Mouse (Mus musculus) hindbrain, embryonic 16.5 days (tissue): ENCODE measurements around the gene Astl. TPM values are rescaled to one million over a fixed set of nuclear protein-coding genes. Genes with fewer than 3 reads are reported as not detected.

Experiments used
- ATAC-seq: fragments of 200-750 bp; cut with Nextera tagmentation; 2 replicates; pipeline ENCODE4 v1.8.0; 2017; ENCODE audit warnings: moderate TSS enrichment, moderate library complexity
- H3K27ac ChIP-seq: fragments of 300-500 bp; sonication (generic); 2 replicates; pipeline ENCODE4 v1.5.1; 2014; ENCODE audit warnings: low read depth, mild to moderate bottlenecking, control low read depth, low read length, moderate library complexity
- H3K27me3 ChIP-seq: fragments of 300-500 bp; sonication (generic); replicated peaks from 2 replicates; pipeline ENCODE4 v1.6.1; 2014; ENCODE audit warnings: low read length; ENCODE audit not compliant: control insufficient read depth, insufficient read depth
- H3K36me3 ChIP-seq: fragments of 300-500 bp; sonication (generic); 2 replicates; pipeline ENCODE4 v1.6.1; 2014; ENCODE audit warnings: mild to moderate bottlenecking, low read length, moderate library complexity, mixed read lengths; ENCODE audit not compliant: control insufficient read depth, insufficient read depth
- H3K4me1 ChIP-seq: fragments of 300-500 bp; sonication (generic); 2 replicates; pipeline ENCODE4 v1.6.1; 2014; ENCODE audit warnings: low read depth, low read length; ENCODE audit not compliant: control insufficient read depth, insufficient read depth
- H3K4me2 ChIP-seq: fragments of 300-500 bp; sonication (generic); 2 replicates; pipeline ENCODE4 v1.6.1; 2014; ENCODE audit warnings: mild to moderate bottlenecking, low read length, control low read depth, moderate library complexity
- H3K4me3 ChIP-seq: fragments of 300-500 bp; sonication (generic); 2 replicates; pipeline ENCODE4 v1.5.1; 2014; ENCODE audit warnings: mild to moderate bottlenecking, low read length, control low read depth, moderate library complexity
- H3K9ac ChIP-seq: fragments of 300-500 bp; sonication (generic); 2 replicates; pipeline ENCODE4 v1.6.1; 2014; ENCODE audit warnings: low read depth, mild to moderate bottlenecking, control low read depth, low read length, moderate library complexity
- H3K9me3 ChIP-seq: fragments of 300-500 bp; sonication (generic); 2 replicates; pipeline ENCODE4 v1.6.1; 2014; ENCODE audit warnings: mild to moderate bottlenecking, low read length, moderate library complexity; ENCODE audit not compliant: control insufficient read depth
- WGBS: fragments of 180-500 bp; shearing (Covaris S2); extraction: QIAGEN DNeasy Blood & Tissue Kit; methylation state at CpG from one replicate; pipeline ENCODE4 v1.1.7; 2014; 5-methylcytosine and 5-hydroxymethylcytosine counted together
- polyA plus RNA-seq: library from polyadenylated mRNA; unstranded; fragments of >200 nt; fragmentation: Nextera tagmentation; extraction: Ambion mirVana; gene quantifications from 2 replicates; pipeline ENCODE4 v1.2.1, GENCODE M21; 2015

Gene Astl
- polyA plus RNA-seq, 1 experiment from 2014 or later: not detected

DNA sequence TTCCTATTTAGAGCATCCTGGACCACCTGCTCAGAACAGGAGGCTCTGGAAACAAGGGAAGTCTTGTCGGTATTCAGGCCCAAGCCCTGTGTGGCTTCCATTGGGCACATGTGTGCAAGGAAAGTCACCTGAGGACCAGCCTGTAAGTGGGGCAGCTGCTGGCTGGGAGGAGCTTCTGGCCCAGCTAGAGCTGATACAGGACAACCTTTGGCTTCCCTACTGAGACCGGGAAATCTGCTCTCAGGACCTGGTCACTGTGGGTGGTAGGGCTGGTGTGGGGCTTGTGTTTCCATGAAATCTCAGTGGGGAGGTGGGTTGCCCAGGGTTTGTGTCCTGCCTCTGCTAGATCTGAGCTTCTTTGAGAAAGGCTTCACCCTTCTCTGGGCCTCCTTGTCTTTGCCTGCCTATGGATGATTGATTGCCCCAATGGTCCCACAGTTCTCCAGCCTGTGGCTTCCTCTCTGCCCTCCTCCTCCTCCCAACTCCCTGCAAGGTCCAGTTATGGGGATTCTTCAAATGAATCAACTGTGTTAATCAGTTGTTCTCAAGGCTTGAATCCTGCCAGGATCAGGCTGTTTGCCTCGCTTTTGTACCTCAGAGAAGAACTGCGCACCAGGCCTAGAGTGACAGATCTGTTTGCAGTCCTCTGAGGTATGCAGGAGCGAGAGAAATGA is 31.4 kb downstream of the Astl start:
- Histone ChIP-seq H3K9me3 (no peaks in the 10 kb centered on the region), H3K27me3 (peaks cover 15% of the 10 kb centered on the region), H3K36me3 (no peaks in the 10 kb centered on the region), H3K27ac (no peak overlapping the region), H3K4me2 (no peak overlapping the region), H3K9ac (no peak overlapping the region), H3K4me3 (no peak overlapping the region), H3K4me1 (no peaks in the 10 kb centered on the region)
- 65% methylated on average over 5 of the region's 5 CpGs for WGBS
- ATAC-seq: no peak

DNA sequence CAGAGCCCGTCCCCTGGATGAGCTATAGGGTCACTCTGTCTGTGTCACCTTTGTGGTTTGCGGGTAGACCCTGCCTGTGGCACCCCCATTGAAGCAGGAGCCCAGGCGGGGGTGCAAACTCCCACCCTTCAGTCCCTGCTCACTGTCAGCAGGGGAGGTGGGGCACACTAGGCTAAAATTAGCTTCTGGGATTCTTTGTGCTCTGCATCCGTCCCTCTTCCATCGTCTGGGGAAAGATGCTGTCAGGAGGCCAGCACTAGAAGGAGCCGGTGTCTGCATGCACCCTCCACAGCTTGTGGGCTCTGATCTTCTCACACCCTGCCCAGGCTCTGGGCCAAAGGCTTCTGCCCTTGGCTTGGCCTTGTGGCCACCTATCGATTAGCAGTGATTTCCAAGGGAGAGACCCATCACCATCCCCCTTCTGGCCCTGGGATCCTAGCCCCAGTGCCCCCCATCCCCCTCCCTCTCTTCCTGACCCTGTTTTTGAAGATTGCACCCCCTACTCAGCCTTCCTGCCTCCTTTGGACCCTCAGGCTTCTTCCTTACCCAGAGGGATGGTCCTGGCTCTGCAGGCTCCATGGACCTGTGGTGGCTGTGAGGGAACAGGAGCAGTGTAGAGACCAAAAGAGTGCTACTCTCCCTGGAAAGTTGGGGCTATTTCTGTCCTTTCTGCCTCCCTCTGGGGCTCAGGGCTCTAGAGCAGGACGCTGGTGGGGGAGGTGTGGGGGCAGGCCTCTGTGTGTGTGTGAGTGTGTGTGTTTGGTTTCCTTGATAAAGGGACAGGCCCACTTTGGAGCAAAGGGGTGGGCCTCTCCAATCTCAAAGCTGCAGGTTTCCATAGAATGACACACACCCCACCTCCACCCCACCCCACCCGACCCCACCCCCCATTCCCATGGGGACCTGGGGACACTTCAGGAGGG is 32.4 kb downstream of the Astl start:
- Histone ChIP-seq H3K9ac (no peak overlapping the region), H3K27ac (no peak overlapping the region), H3K4me3 (no peak overlapping the region), H3K4me1 (no peaks in the 10 kb centered on the region), H3K36me3 (no peaks in the 10 kb centered on the region), H3K27me3 (peaks cover 7% of the 10 kb centered on the region), H3K4me2 (no peak overlapping the region), H3K9me3 (no peaks in the 10 kb centered on the region)
- WGBS: 55% methylated on average over 9 of the region's 9 CpGs
- no peak for ATAC-seq

- no peaks in the 10 kb centered on the region for H3K36me3 ChIP-seq
- no peaks in the 10 kb centered on the region for H3K9me3 ChIP-seq
- no peaks in the 10 kb centered on the region for H3K4me1 ChIP-seq
- no peak overlapping the region for H3K9ac ChIP-seq
- no peak overlapping the region for H3K4me2 ChIP-seq
- no peak overlapping the region for H3K27ac ChIP-seq
- no peak overlapping the region for H3K4me3 ChIP-seq
- 89% methylated on average over 1 of the region's 1 CpGs for WGBS
- H3K27me3 ChIP-seq: peaks cover 3% of the 10 kb centered on the region
- no peak for ATAC-seq
These were observed 33.0 kb downstream of the Astl start for GRCm38 (mm10) chr2:127371484-127371861.

GRCm38 (mm10) chr2:127372082-127372481 is 33.6 kb downstream of the Astl start:
- 84% methylated on average over 2 of the region's 2 CpGs for WGBS
- H3K27me3 ChIP-seq: no peaks in the 10 kb centered on the region
- H3K9ac ChIP-seq: no peak overlapping the region
- H3K27ac ChIP-seq: no peak overlapping the region
- H3K4me3 ChIP-seq: no peak overlapping the region
- H3K9me3 ChIP-seq: no peaks in the 10 kb centered on the region
- no peak overlapping the region for H3K4me2 ChIP-seq
- ATAC-seq: no peak
- no peaks in the 10 kb centered on the region for H3K4me1 ChIP-seq
- no peaks in the 10 kb centered on the region for H3K36me3 ChIP-seq

DNA sequence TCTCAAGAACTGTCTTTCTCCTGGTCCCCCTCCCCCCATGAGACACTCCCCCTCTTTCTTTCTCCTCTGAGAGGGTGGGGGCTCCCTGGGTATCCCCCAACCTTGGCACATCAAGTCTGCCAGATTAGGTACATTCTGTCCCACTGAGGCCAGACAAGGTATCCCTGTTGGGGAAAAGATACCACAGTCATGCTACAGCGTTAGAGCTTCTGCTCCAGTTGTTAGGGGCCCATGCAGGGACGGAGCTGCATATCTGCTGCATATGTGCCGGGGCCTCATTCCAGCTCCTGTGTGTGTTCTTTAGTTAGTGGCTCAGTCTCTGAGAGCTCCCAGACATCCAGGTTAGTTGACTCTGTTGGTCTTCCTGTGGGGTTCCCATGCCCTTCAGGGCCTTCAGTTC is 35.7 kb downstream of the Astl start:
- WGBS: 92% methylated on average over 3 of the region's 3 CpGs
- Histone ChIP-seq H3K27me3 (no peaks in the 10 kb centered on the region), H3K4me1 (no peaks in the 10 kb centered on the region; the same call in none of the 2 replicates), H3K4me2 (no peak overlapping the region), H3K4me3 (no peak overlapping the region), H3K9me3 (no peaks in the 10 kb centered on the region), H3K9ac (no peak overlapping the region), H3K36me3 (no peaks in the 10 kb centered on the region), H3K27ac (no peak overlapping the region)
- no peak for ATAC-seq

DNA sequence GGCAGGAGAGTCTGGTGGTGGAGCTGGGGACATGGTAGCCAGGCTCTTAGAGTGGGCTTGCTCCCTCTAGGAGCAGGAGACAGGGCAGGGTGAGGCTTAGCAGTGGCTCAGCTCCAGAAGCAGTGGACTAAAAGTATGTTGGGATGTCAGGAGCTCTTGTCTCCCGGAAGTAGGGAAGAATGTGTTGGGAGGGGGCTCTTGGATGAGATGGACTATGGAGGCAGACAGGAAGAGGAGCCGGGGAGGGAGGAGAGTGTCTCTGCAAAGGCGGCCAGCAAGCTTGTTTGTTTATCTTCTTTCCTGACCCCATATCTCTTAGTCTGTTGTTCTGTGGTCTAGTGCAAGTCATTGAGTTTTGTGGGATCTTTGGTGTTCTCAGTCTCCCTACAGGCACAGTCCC is 36.6 kb downstream of the Astl start:
- Histone ChIP-seq H3K4me3 (no peak overlapping the region), H3K4me1 (no peaks in the 10 kb centered on the region; the same call in none of the 2 replicates), H3K36me3 (no peaks in the 10 kb centered on the region), H3K27me3 (no peaks in the 10 kb centered on the region), H3K9me3 (no peaks in the 10 kb centered on the region), H3K4me2 (no peak overlapping the region), H3K27ac (no peak overlapping the region), H3K9ac (no peak overlapping the region)
- no peak for ATAC-seq
- 68% methylated on average over 3 of the region's 3 CpGs for WGBS

DNA sequence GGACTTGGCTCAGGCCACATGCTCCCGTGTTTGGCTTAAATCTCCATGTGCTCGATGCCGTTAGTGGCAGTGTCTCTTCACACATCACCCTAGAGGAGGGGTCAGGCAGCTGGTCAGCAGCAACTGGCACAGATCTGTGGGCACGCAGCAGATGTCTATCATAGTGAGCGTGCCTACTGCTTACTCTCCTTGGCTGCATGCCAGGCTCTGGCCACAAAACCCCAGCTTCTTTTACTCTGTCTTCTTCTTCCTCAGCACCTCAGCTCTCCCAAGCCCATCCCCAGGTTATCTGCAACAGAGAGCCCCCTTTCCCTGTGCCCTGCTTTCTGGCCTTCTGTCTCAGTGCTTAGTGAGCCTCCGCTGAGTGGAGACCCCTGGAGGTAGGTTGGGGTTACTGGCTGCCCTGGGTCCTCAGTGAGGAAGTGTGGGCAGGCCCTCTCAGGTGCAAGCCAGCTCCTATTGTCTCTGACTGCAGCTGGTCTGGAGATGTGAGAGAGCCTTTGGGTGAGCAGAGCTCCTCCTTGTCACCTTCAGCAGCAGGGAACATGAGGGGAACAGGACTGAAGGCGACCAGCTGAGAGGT is 37.4 kb downstream of the Astl start:
- WGBS: 34% methylated on average over 7 of the region's 7 CpGs

GRCm38 (mm10) chr2:127376423-127377051 is 38.1 kb downstream of the Astl start:
- Histone ChIP-seq H3K9me3 (no peaks in the 10 kb centered on the region), H3K4me2 (no peak overlapping the region), H3K36me3 (no peaks in the 10 kb centered on the region), H3K27ac (no peak overlapping the region), H3K9ac (no peak overlapping the region), H3K4me1 (no peaks in the 10 kb centered on the region; the same call in none of the 2 replicates), H3K27me3 (no peaks in the 10 kb centered on the region), H3K4me3 (no peak overlapping the region)
- 77% methylated on average over 6 of the region's 6 CpGs for WGBS
- no peak for ATAC-seq

More for the DNA sequence above, 37.4 kb downstream of the Astl start:
- H3K9me3 ChIP-seq: no peaks in the 10 kb centered on the region
- no peak overlapping the region for H3K27ac ChIP-seq
- no peak overlapping the region for H3K4me2 ChIP-seq
- H3K4me1 ChIP-seq: no peaks in the 10 kb centered on the region; the same call in none of the 2 replicates
- no peak overlapping the region for H3K9ac ChIP-seq
- H3K36me3 ChIP-seq: no peaks in the 10 kb centered on the region
- no peak for ATAC-seq
- H3K27me3 ChIP-seq: no peaks in the 10 kb centered on the region
- H3K4me3 ChIP-seq: no peak overlapping the region
